Mouse (Mus musculus) layer of hippocampus, adult 2 months (tissue): Measurements from ENCODE around the gene Osgin1. TPM values are rescaled to one million over a fixed set of nuclear protein-coding genes. Genes with fewer than 3 reads are reported as not detected.

Source experiments
- DNase-seq, 2 experiments: peaks; one replicate each; pipeline ENCODE4 v3.0.0; 2022; ENCODE audit warnings: low spot score in 2 of 2
- H3K27ac ChIP-seq: fragments of 200-600 bp; 2 replicates; pipeline ENCODE4 v1.8.1; 2022
- H3K4me3 ChIP-seq: fragments of 200-600 bp; 2 replicates; pipeline ENCODE4 v1.8.1; 2022; ENCODE audit warnings: mild to moderate bottlenecking
- CTCF ChIP-seq: fragments of 200-600 bp; conservative IDR thresholded peaks from 2 replicates; pipeline ENCODE4 v1.8.1; 2022; ENCODE audit warnings: antibody characterized with exemption, mild to moderate bottlenecking, moderate library complexity
- total RNA-seq, 2 experiments: library from RNA; stranded (reverse); gene quantifications; 2 replicates each; pipeline ENCODE4 v1.2.3; 2021

The Osgin1 gene
- total RNA-seq, 2 experiments from 2014 or later: 0.18 to 1.3 TPM

GRCm38 (mm10) chr8:119427634-119428349 lies 6.1 kb upstream of the Osgin1 start:
- no peak for DNase-seq
- no peak for TF ChIP-seq CTCF
- Histone ChIP-seq H3K4me3 (no peak overlapping the region), H3K27ac (no peak overlapping the region)

- TF ChIP-seq CTCF: no peak
- no peak for DNase-seq
- no peak overlapping the region for H3K4me3 ChIP-seq
These were observed 5.6 kb upstream of the Osgin1 start for GRCm38 (mm10) chr8:119428350-119428740.

GRCm38 (mm10) chr8:119428766-119429327 lies 5.1 kb upstream of the Osgin1 start:
- no peak for TF ChIP-seq CTCF
- no peak for DNase-seq
- Histone ChIP-seq H3K4me3 (no peak overlapping the region), H3K27ac (no peak overlapping the region)

More at GRCm38 (mm10) chr8:119428350-119428740, 5.6 kb upstream of the Osgin1 start:
- H3K27ac ChIP-seq: no peak overlapping the region

- Histone ChIP-seq H3K27ac (no peak overlapping the region), H3K4me3 (no peak overlapping the region)
- no peak for DNase-seq
- no peak for TF ChIP-seq CTCF
These were observed 4.4 kb upstream of the Osgin1 start for GRCm38 (mm10) chr8:119429552-119429951.

GRCm38 (mm10) chr8:119430250-119430649 lies 3.7 kb upstream of the Osgin1 start:
- TF ChIP-seq CTCF: no peak
- no peak overlapping the region for H3K27ac ChIP-seq
- DNase-seq: no peak
- H3K4me3 ChIP-seq: no peak overlapping the region

- no peak for TF ChIP-seq CTCF
These were observed 3.2 kb upstream of the Osgin1 start for GRCm38 (mm10) chr8:119430690-119431089.

GRCm38 (mm10) chr8:119432372-119432771 lies 1.6 kb upstream of the Osgin1 start:
- no peak for DNase-seq
- TF ChIP-seq CTCF: no peak
- H3K27ac ChIP-seq: no peak overlapping the region
- H3K4me3 ChIP-seq: no peak overlapping the region

More at GRCm38 (mm10) chr8:119430690-119431089, 3.2 kb upstream of the Osgin1 start:
- Histone ChIP-seq H3K27ac (no peak overlapping the region), H3K4me3 (no peak overlapping the region)
- no peak for DNase-seq

- no peak for TF ChIP-seq CTCF
- Histone ChIP-seq H3K4me3 (no peak overlapping the region), H3K27ac (no peak overlapping the region)
- no peak for DNase-seq
These were observed 645 bp downstream of the Osgin1 start for GRCm38 (mm10) chr8:119434569-119434968.

GRCm38 (mm10) chr8:119435527-119435926 lies 1.6 kb downstream of the Osgin1 start:
- Histone ChIP-seq H3K27ac (no peak overlapping the region), H3K4me3 (no peak overlapping the region)
- TF ChIP-seq CTCF: no peak
- DNase-seq: no peak

- Histone ChIP-seq H3K27ac (no peak overlapping the region), H3K4me3 (no peak overlapping the region)
- no peak for TF ChIP-seq CTCF
- no peak for DNase-seq
These were observed 2.4 kb downstream of the Osgin1 start for GRCm38 (mm10) chr8:119436331-119436730.

GRCm38 (mm10) chr8:119436933-119437332 lies 3.0 kb downstream of the Osgin1 start:
- peak; percentile 21 for TF ChIP-seq CTCF
- DNase-seq: no peak
- no peak overlapping the region for H3K27ac ChIP-seq
- H3K4me3 ChIP-seq: no peak overlapping the region

- no peak for DNase-seq
- H3K27ac ChIP-seq: no peak overlapping the region
- no peak overlapping the region for H3K4me3 ChIP-seq
- TF ChIP-seq CTCF: no peak
These were observed 3.6 kb downstream of the Osgin1 start for GRCm38 (mm10) chr8:119437506-119437905.

- no peak for DNase-seq
- TF ChIP-seq CTCF: no peak
- no peak overlapping the region for H3K4me3 ChIP-seq
- H3K27ac ChIP-seq: no peak overlapping the region
These were observed 5.0 kb downstream of the Osgin1 start for GRCm38 (mm10) chr8:119438876-119439275.

- Histone ChIP-seq H3K27ac (no peak overlapping the region), H3K4me3 (no peak overlapping the region)
- no peak for TF ChIP-seq CTCF
- DNase-seq: no peak
These were observed 5.5 kb downstream of the Osgin1 start for GRCm38 (mm10) chr8:119439424-119439823.
